Mouse (Mus musculus) skeletal muscle tissue, adult 2 months (tissue): ENCODE results near the gene Tek.
"Not testable (repeated sequence)": the region's sequence is repeated elsewhere in the genome, so short reads cannot be mapped to it uniquely, and the experiment has no call there.

Source experiments
- DNase-seq: peaks from one replicate; pipeline ENCODE4 v3.0.0-alpha.2; 2012; ENCODE audit warnings: low read depth, low spot score

Tek gene

DNA sequence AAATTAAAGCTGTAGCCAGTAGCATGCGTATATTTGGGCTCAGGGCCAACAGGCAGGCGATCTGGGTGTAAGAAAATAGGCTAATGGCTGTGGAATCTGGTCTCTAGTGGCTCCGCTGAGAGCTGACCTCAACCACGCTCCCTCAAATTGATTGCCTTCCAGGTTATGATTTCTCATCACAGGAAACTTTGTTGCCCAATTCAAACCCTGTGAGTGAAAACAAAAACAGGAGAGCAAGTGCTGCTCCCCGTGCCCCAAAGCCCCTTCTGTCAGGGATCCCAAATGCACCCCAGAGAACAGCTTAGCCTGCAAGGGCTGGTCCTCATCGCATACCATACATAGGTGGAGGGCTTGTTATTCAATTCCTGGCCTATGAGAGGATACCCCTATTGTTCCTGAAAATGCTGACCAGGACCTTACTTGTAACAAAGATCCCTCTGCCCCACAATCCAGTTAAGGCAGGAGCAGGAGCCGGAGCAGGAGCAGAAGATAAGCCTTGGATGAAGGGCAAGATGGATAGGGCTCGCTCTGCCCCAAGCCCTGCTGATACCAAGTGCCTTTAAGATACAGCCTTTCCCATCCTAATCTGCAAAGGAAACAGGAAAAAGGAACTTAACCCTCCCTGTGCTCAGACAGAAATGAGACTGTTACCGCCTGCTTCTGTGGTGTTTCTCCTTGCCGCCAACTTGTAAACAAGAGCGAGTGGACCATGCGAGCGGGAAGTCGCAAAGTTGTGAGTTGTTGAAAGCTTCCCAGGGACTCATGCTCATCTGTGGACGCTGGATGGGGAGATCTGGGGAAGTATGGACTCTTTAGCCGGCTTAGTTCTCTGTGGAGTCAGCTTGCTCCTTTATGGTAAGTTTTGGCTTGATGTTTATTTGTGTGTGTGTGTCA, at the start of gene Tek:
Gene Tek (plus strand): TSS at position 452 of the 894 bp plus-strand sequence.
- DNase-seq, result peak; percentile 78

DNA sequence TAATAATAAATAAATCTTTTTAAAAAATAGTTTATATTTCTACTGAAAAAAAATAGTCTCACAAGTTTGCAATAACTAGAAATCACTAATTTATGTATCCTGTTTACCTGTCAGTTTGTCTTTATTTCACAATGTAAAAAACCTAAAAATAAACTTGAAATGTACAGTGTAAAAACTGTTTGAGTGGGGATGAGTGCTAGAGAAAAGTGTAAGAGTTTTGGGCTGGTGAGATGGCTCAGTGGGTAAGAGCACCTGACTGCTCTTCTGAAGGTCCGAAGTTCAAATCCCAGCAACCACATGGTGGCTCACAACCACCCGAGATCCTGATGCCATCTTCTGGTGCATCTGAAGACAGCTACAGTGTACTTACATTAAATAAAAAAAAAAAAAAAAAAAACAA, 49.3 kb upstream of the Tek start:
- DNase-seq, result not testable (repeated sequence)

- DNase-seq, result no peak
Observed at GRCm38 (mm10) chr4:94691078-94691477, 48.0 kb upstream of the Tek start.

- no peak for DNase-seq
Observed at GRCm38 (mm10) chr4:94692175-94692574, 46.9 kb upstream of the Tek start.

DNA sequence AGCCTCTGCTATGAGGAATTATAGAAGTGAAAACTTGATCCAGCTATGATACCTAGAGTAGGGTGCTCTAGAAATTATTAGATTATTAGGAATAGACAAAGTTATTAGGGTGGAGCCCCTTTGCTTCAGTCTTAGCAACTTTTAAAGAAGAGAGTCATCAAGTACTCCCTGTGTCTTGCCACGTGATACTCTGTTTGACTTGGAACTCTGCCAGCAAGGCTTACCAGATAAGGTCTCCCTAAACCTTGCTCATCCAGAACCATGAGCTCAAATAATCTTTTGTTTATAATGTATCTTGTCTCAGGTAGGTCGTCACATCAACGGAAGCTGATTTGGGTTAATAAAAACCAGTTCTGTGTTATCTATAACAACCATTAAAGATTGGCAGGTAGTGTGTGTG, 42.7 kb upstream of the Tek start:
- no peak for DNase-seq

- DNase-seq, result no peak
Observed at GRCm38 (mm10) chr4:94711002-94711401, 28.1 kb upstream of the Tek start.

- DNase-seq, result no peak
Observed at GRCm38 (mm10) chr4:94711426-94711825, 27.7 kb upstream of the Tek start.

DNA sequence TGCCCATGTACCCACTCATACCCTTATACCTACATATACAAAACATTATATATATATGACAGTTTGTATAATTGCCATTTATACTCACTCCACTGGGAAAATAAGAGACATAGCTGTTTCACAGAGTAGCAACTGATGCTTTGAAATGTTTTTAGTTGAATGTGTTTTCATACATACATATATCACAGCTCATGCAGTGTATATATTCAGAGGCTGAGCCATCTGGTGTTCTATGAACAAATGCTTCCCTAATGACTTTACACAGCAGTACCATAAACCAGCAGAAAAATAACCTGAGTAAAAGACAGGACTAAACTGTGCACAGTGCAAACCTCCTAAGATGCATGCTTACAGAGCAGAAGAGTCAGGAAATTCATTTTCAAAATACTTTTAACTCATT, 25.3 kb upstream of the Tek start:
- no peak for DNase-seq

DNA sequence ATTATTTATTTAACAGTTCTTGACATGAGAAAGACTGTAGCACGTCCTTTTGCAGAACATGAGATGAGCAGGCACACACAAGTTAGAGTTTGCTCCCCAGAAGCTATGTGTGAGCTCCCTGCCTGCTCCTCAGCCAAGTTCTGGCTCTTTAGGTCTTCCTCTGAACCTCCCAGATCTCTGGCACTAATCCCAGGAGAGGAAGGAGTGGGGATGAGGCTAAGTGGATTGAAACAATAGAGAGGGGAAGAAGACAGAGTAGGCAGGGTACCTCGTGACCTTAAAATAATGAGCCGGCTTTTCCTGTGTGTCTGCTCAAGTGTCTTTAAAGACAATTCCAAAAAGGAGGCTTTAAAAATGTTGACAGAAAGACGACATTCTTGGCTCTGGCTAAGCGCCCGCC, 23.9 kb upstream of the Tek start:
- DNase-seq, result peak; percentile 26

DNA sequence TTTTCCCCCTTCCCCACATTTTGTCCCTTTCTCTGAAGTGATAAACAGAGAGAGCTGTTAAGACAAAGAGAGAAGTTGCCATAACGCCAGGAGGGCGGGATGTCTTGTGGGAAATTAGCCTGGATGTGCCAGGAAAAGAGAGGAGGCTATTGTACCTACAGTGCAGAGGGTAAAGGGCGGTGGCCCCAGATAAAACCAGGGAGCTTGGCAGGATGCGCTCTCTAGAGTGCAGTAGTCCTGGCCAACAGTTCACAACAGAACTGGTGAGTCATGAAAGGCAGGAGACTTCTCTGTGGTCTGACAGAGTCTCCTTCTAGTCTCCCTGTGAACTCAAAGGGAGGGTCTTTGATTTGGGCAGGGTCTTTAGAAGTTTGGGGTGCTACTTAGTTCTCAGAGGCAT, 13.3 kb upstream of the Tek start:
- no peak for DNase-seq

GRCm38 (mm10) chr4:94732721-94733120, 6.4 kb upstream of the Tek start:
- no peak for DNase-seq

- no peak for DNase-seq
Observed at GRCm38 (mm10) chr4:94737326-94738295, 1.5 kb upstream of the Tek start.

GRCm38 (mm10) chr4:94741824-94742223, 2.7 kb downstream of the Tek start:
- DNase-seq, result no peak

DNA sequence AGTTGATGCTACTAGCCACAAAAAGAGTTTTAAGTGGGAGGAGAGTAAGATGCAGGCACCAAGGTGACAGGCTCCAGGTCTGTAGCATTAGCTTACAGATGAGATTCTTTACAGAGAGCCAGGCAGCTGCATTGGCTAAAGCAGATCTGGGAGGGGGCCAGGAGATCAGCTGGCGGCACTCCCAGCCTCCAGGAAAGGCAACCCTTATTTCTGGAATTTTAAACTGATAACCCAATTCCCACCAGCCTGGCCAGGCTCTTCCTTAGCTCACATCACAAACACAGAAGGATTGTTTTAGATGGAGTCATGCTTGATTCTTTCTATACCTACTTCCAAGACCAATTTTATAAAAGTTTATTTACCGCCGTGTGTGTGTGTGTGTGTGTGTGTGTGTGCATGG, 6.7 kb downstream of the Tek start:
- no peak for DNase-seq

DNA sequence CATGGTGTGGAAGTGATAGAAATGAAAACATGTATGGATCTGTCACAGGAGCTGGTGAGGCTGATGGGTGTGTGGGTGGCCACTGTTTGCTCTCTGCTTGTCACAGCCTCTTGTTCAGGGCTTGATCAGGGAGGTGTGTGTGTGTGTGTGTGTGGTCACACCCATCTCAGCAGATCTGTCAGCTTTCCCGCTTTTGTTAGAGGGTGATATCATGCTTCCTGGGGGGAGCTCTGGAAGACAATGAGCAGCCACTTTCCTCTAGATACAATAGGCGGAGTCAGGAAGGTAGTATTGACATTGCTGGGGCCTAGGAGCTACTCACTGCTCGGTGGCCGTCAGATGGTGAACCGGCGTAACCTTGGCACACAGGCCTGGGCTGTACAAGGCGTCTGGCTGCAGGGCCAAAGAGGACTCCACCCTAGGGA, 7.3 kb downstream of the Tek start:
- DNase-seq, result peak; percentile 79

GRCm38 (mm10) chr4:94747338-94747737, 8.2 kb downstream of the Tek start:
- peak; percentile 59 for DNase-seq

DNA sequence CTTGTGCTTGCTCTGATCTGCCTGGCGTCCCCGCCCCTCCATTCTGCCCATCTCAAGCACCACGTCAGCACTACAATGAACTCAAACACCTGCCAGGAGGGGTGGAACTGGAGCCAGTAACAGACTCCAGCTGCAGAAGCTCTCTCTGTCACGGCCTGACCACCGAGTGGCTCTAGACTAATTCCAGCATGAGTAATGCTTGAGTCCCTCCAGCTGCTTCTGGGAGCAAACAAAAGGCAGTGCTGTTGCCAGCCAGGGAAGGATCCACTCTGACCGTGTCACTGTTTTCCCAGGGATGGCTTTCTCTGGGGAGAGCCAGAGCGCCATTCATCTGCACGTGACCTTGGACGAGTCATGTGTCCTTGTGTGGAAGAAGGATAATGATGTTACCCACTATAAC, 13.4 kb downstream of the Tek start:
- peak; percentile 76 for DNase-seq

GRCm38 (mm10) chr4:94765217-94765616, 26.1 kb downstream of the Tek start:
- DNase-seq, result no peak

- no peak for DNase-seq
Observed at GRCm38 (mm10) chr4:94766176-94766575, 27.1 kb downstream of the Tek start.

GRCm38 (mm10) chr4:94768624-94769023, 29.5 kb downstream of the Tek start:
- DNase-seq, result no peak

DNA sequence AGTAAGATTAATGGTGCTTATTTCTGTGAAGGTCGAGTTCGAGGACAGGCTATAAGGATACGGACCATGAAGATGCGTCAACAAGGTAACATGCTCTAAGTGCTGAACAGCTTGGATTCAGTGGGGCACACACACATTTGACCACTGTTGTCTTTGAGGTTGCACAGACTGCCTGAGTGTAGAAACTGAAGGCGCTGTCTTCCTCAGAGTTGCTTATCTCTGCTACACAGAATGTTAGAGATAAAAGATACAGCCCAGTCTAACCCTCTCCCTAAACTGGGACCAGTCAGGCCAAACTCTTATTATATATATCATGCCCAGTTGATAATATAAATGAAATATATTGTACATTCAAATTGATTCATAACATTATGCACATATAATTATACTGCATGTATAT, 42.0 kb downstream of the Tek start:
- no peak for DNase-seq

DNA sequence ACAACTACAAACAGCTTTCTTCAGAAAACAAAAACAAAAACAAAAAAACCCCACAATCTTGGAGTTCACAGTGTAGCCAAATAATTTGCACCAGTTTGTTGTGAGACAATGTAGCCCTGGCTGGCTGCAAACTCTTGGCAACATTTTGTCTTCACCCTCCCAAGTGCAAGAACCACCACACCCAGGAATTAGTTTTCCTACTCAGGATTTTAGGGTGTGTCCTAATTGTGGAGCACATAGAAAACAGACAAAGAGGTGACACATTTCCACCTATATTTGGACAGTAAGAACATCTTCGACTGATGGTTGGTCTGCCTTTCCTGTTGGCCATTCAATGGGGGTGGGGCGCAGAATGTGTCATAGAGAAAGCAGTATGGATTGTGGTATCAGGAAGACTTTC, 46.8 kb downstream of the Tek start:
- DNase-seq, result peak; percentile 13
